Mouse (Mus musculus) limb, embryonic 12.5 days (tissue): ENCODE measurements at regions not wholly inside any gene's neighbourhood (a gene's known extent, or its start where the extent isn't known, plus 50 kb on each side); places are given as distances from the start of the nearest gene placed in this dataset.

Source experiments
- ATAC-seq: fragments of 200-750 bp; cut with Nextera tagmentation; 2 replicates; pipeline ENCODE4 v1.8.0; 2017; ENCODE audit warnings: low read depth, moderate TSS enrichment; ENCODE audit not compliant: insufficient number of reproducible peaks, insufficient read depth, low FRiP score, low TSS enrichment
- H3K27ac ChIP-seq: fragments of 300-500 bp; sonication (generic); 2 replicates; pipeline ENCODE4 v1.5.1; 2016; ENCODE audit warnings: mild to moderate bottlenecking, moderate library complexity
- H3K27me3 ChIP-seq: fragments of 300-500 bp; sonication (generic); 2 replicates; pipeline ENCODE4 v1.6.1; 2016; ENCODE audit warnings: mild to moderate bottlenecking, moderate library complexity
- H3K36me3 ChIP-seq: fragments of 300-500 bp; sonication (generic); 2 replicates; pipeline ENCODE4 v1.6.1; 2016; ENCODE audit warnings: mild to moderate bottlenecking, moderate library complexity
- H3K4me1 ChIP-seq: fragments of 300-500 bp; sonication (generic); replicated peaks from 2 replicates; pipeline ENCODE4 v1.6.1; 2016
- H3K4me2 ChIP-seq: fragments of 300-500 bp; sonication (generic); 2 replicates; pipeline ENCODE4 v1.6.1; 2016; ENCODE audit warnings: mild to moderate bottlenecking, moderate library complexity
- H3K4me3 ChIP-seq: fragments of 300-500 bp; sonication (generic); replicated peaks from 2 replicates; pipeline ENCODE4 v1.5.1; 2016; ENCODE audit warnings: mild to moderate bottlenecking
- H3K9ac ChIP-seq: fragments of 300-500 bp; sonication (generic); replicated peaks from 2 replicates; pipeline ENCODE4 v1.6.1; 2016; ENCODE audit warnings: mild to moderate bottlenecking, moderate library complexity
- H3K9me3 ChIP-seq: fragments of 300-500 bp; sonication (generic); 2 replicates; pipeline ENCODE4 v1.6.1; 2016; ENCODE audit warnings: mild to moderate bottlenecking, moderate library complexity
- WGBS: fragments of 180-500 bp; shearing (Covaris S2); methylation state at CpG from one replicate; pipeline ENCODE4 v1.1.7; 2016; 5-methylcytosine and 5-hydroxymethylcytosine counted together

GRCm38 (mm10) chr1:158057789-158058188 is 298.3 kb downstream of the Brinp2 start:
- Histone ChIP-seq H3K4me3 (no peak overlapping the region), H3K27ac (no peak overlapping the region), H3K9me3 (no peaks in the 10 kb centered on the region), H3K4me2 (no peak overlapping the region), H3K4me1 (peaks cover 5% of the 10 kb centered on the region; the same call in 1 of the 2 replicates), H3K36me3 (no peaks in the 10 kb centered on the region), H3K9ac (no peak overlapping the region), H3K27me3 (no peaks in the 10 kb centered on the region)
- no peak; the same call in 1 of the 2 replicates for ATAC-seq

- Histone ChIP-seq H3K4me2 (no peak overlapping the region), H3K9me3 (no peaks in the 10 kb centered on the region), H3K27ac (no peak overlapping the region), H3K36me3 (no peaks in the 10 kb centered on the region), H3K4me3 (no peak overlapping the region), H3K27me3 (no peaks in the 10 kb centered on the region), H3K4me1 (peaks cover 5% of the 10 kb centered on the region; the same call in 1 of the 2 replicates), H3K9ac (no peak overlapping the region)
- 81% methylated on average over 6 of the region's 6 CpGs for WGBS
- no peak for ATAC-seq
Observed at GRCm38 (mm10) chr1:158061995-158062394, 294.1 kb downstream of the Brinp2 start.

DNA sequence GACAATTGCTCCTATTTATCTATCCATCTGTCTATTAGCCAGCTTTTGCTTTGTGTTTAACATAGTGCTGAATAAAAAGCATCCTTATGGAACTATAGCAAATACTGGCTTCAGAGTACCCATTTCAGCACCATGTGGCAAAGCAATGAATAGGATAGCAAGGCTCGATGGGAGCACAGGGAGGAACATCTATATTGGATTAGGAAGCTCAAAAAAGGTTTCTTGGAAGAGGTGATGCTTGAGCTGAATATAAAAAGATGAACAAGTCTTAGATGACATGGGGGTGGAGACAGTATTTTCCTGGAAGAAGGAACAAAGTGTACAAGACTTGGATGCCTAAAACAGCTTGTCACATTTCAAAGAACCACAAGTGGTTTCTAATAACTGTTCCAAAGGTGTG is 273.9 kb downstream of the Brinp2 start:
- Histone ChIP-seq H3K4me1 (no peaks in the 10 kb centered on the region), H3K4me2 (no peak overlapping the region), H3K36me3 (no peaks in the 10 kb centered on the region), H3K9me3 (no peaks in the 10 kb centered on the region), H3K27me3 (0 out of 2 replicates have a peak, but pooled peaks cover 5% of the 10 kb centered on the region), H3K4me3 (no peak overlapping the region), H3K9ac (no peak overlapping the region), H3K27ac (no peak overlapping the region)
- no peak for ATAC-seq
- 89% methylated on average over 1 of the region's 1 CpGs for WGBS

- Histone ChIP-seq H3K4me3 (no peak overlapping the region), H3K4me1 (no peaks in the 10 kb centered on the region; the same call in 1 of the 2 replicates), H3K27me3 (0 out of 2 replicates have a peak, but pooled peaks cover 5% of the 10 kb centered on the region), H3K9ac (no peak overlapping the region), H3K4me2 (no peak overlapping the region), H3K9me3 (no peaks in the 10 kb centered on the region), H3K36me3 (no peaks in the 10 kb centered on the region), H3K27ac (no peak overlapping the region)
- ATAC-seq: no peak
- 79% methylated on average over 3 of the region's 3 CpGs for WGBS
Observed at GRCm38 (mm10) chr1:158085856-158086255, 270.3 kb downstream of the Brinp2 start.

DNA sequence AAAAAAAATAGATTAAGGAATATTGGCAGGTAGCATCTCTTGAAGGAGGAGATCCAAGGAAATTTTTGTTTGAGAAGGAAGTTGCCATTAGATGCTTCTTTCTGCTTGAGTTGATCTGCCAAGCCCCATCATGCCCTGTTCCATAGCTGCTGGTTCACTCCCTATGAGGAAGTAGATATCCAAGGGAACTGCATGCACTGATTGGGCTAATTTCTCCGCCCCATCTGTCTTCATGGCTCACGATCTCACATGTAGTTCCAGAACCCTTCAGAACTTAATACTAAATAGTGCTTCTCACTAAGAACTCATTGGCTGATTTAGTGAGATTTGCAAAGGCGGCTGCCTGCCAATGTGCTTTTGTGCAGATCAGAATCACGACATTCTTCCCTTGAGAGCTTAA is 258.6 kb downstream of the Brinp2 start:
- Histone ChIP-seq H3K4me2 (no peak overlapping the region), H3K27ac (no peak overlapping the region), H3K9ac (no peak overlapping the region), H3K27me3 (no peaks in the 10 kb centered on the region), H3K4me1 (no peaks in the 10 kb centered on the region), H3K36me3 (no peaks in the 10 kb centered on the region), H3K9me3 (no peaks in the 10 kb centered on the region), H3K4me3 (no peak overlapping the region)
- ATAC-seq: no peak
- 83% methylated on average over 4 of the region's 4 CpGs for WGBS

- Histone ChIP-seq H3K9me3 (no peaks in the 10 kb centered on the region), H3K27me3 (no peaks in the 10 kb centered on the region), H3K4me2 (no peak overlapping the region), H3K27ac (no peak overlapping the region), H3K36me3 (no peaks in the 10 kb centered on the region), H3K9ac (no peak overlapping the region), H3K4me1 (no peaks in the 10 kb centered on the region), H3K4me3 (no peak overlapping the region)
- WGBS: 87% methylated on average over 2 of the region's 2 CpGs
- ATAC-seq: no peak
Observed at GRCm38 (mm10) chr1:158119708-158120107, 236.4 kb downstream of the Brinp2 start.

GRCm38 (mm10) chr1:158124902-158125301 is 231.2 kb downstream of the Brinp2 start:
- no peaks in the 10 kb centered on the region for H3K27me3 ChIP-seq

DNA sequence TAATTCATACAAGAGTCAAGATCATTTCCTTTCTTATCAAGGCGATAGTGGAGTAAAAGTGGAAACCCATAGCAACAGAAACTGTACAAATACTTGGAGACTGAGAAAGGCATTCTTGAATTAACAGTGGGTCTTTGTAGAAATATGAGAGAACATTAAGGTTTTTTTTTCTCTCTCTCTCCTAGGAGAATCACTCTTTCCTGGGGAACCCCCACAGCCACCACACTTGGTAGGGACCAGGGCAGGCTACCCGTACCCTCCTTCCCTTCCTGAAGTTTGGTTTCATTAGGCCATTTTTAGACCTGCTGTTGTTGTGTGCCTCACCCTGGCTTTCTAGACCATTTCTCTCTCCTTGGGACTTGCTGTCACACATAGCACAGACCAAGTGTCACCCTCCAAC is 229.9 kb downstream of the Brinp2 start:
- H3K36me3 ChIP-seq: no peaks in the 10 kb centered on the region
- no peaks in the 10 kb centered on the region for H3K4me1 ChIP-seq
- no peaks in the 10 kb centered on the region for H3K9me3 ChIP-seq
- no peak for ATAC-seq
- no peak overlapping the region for H3K27ac ChIP-seq
- H3K4me3 ChIP-seq: no peak overlapping the region
- H3K9ac ChIP-seq: no peak overlapping the region
- H3K27me3 ChIP-seq: no peaks in the 10 kb centered on the region
- whole genome bisulfite sequencing: 89% methylated on average over 2 of the region's 2 CpGs
- no peak overlapping the region for H3K4me2 ChIP-seq

More at GRCm38 (mm10) chr1:158124902-158125301, 231.2 kb downstream of the Brinp2 start:
- Histone ChIP-seq H3K9me3 (no peaks in the 10 kb centered on the region), H3K36me3 (no peaks in the 10 kb centered on the region), H3K4me3 (no peak overlapping the region), H3K4me1 (no peaks in the 10 kb centered on the region), H3K27ac (no peak overlapping the region), H3K9ac (no peak overlapping the region), H3K4me2 (no peak overlapping the region)
- 79% methylated on average over 3 of the region's 3 CpGs for WGBS
- ATAC-seq: no peak

DNA sequence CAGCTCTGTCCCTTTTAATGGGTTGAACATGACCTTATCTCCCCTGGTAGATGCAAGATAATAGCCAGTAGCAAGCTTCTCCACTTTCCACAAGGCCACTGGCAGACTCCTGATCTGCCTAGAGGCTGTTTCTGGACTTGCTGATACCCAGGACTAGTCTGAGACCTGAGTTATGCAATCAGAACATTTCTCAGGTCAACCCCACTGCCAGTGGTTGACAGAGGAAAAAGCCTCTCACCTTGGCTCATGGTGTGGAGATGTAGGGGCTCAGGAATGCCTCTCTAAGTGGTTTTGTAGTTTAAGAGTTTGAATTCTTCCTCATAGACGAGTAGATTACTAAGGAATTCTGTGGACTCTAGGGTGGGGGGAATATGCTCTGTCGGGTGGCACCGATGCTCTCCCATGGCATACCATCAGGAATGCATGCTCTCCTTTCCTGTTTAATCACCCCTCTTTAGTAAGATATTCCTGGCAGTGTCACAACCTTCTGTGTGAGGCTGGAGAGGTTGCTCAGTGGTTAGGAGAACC is 226.8 kb downstream of the Brinp2 start:
- H3K4me1 ChIP-seq: no peaks in the 10 kb centered on the region
- no peaks in the 10 kb centered on the region for H3K27me3 ChIP-seq
- 91% methylated on average over 3 of the region's 3 CpGs for WGBS
- no peaks in the 10 kb centered on the region for H3K9me3 ChIP-seq
- H3K27ac ChIP-seq: no peak overlapping the region
- no peak overlapping the region for H3K9ac ChIP-seq
- no peaks in the 10 kb centered on the region for H3K36me3 ChIP-seq
- no peak overlapping the region for H3K4me2 ChIP-seq
- ATAC-seq: no peak
- no peak overlapping the region for H3K4me3 ChIP-seq

- Histone ChIP-seq H3K27me3 (no peaks in the 10 kb centered on the region), H3K9ac (no peak overlapping the region), H3K4me1 (0 out of 2 replicates have a peak, but pooled peaks cover 3% of the 10 kb centered on the region), H3K27ac (no peak overlapping the region), H3K4me3 (no peak overlapping the region), H3K36me3 (no peaks in the 10 kb centered on the region), H3K9me3 (no peaks in the 10 kb centered on the region), H3K4me2 (no peak overlapping the region)
- no peak for ATAC-seq
- 16% methylated on average over 3 of the region's 3 CpGs for WGBS
Observed at GRCm38 (mm10) chr1:158147525-158147924, 208.6 kb downstream of the Brinp2 start.

DNA sequence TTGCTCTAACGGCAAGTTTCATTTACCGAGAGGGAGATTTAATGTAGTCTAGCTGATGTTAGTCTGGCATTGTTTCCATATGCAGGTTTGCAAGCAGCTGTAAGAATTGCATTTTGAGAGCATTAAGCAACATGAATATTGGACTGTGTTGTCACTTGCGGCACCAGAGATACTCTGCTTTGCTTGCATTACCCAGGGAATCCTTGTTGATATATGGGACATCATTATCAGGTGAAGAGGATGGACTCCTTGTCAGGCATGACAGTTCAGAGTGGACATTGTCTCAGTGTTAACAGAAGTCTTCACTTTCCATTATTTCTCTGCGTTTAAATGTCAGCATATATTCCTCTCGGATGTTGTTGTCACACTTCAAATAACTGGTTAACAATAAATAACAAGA is 208.1 kb downstream of the Brinp2 start:
- no peaks in the 10 kb centered on the region for H3K36me3 ChIP-seq
- H3K4me3 ChIP-seq: no peak overlapping the region
- no peaks in the 10 kb centered on the region for H3K27me3 ChIP-seq
- no peaks in the 10 kb centered on the region for H3K9me3 ChIP-seq
- ATAC-seq: no peak
- WGBS: 67% methylated on average over 5 of the region's 5 CpGs
- H3K4me1 ChIP-seq: 0 out of 2 replicates have a peak, but pooled peaks cover 3% of the 10 kb centered on the region
- H3K4me2 ChIP-seq: no peak overlapping the region
- no peak overlapping the region for H3K27ac ChIP-seq
- no peak overlapping the region for H3K9ac ChIP-seq

DNA sequence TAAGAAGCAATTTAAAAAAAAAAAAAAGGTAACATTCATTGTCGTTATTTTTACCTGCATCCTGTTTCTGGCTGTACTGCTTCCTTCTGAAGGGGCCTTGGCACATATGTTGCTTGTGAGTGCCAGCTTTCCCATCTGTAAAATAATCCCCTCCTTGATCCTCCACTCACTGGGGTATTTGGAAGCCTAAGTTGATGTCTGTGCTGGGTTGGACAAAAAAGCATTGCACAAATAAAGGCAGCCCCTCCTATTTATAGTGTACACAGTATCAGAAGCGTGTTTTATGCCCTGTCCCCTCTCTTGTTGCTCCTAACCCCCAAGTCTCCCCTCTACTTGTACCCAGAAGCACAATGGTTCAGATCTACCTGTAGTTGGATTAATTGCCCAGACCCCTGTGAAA is 195.0 kb downstream of the Brinp2 start:
- WGBS: 78% methylated on average over 2 of the region's 2 CpGs
- no peak for ATAC-seq
- H3K27ac ChIP-seq: no peak overlapping the region
- no peak overlapping the region for H3K9ac ChIP-seq
- no peaks in the 10 kb centered on the region for H3K27me3 ChIP-seq
- H3K4me2 ChIP-seq: no peak overlapping the region
- H3K4me3 ChIP-seq: no peak overlapping the region
- H3K9me3 ChIP-seq: 0 out of 2 replicates have a peak, but pooled peaks cover under 1% of the 10 kb centered on the region
- no peaks in the 10 kb centered on the region for H3K4me1 ChIP-seq
- no peaks in the 10 kb centered on the region for H3K36me3 ChIP-seq
